Mouse (Mus musculus) testis, adult 2 months (tissue): Measurements from ENCODE around the gene Wnt10b.

ENCODE experiments used
- CTCF ChIP-seq: fragments of 200-500 bp; IDR thresholded peaks from 2 replicates; pipeline ENCODE4 v1.5.1; 2012; ENCODE audit warnings: low read depth, mild to moderate bottlenecking, inconsistent platforms, low read length, moderate library complexity; ENCODE audit not compliant: control insufficient read depth, insufficient read depth, insufficient replicate concordance
- POLR2A ChIP-seq: fragments of 200-500 bp; IDR thresholded peaks from 2 replicates; pipeline ENCODE4 v1.6.1; 2012; ENCODE audit warnings: low read depth, mild to moderate bottlenecking, inconsistent platforms, low read length, moderate library complexity; ENCODE audit not compliant: control insufficient read depth

- TF ChIP-seq POLR2A (no peak), CTCF (no peak)
Observed at GRCm38 (mm10) chr15:98727443-98728321, 50.3 kb downstream of the Wnt10b start, which contains the start of gene Fkbp11.
